9 mouse cellular contexts compared by ENCODE assay signal in the genomic region with DNA sequence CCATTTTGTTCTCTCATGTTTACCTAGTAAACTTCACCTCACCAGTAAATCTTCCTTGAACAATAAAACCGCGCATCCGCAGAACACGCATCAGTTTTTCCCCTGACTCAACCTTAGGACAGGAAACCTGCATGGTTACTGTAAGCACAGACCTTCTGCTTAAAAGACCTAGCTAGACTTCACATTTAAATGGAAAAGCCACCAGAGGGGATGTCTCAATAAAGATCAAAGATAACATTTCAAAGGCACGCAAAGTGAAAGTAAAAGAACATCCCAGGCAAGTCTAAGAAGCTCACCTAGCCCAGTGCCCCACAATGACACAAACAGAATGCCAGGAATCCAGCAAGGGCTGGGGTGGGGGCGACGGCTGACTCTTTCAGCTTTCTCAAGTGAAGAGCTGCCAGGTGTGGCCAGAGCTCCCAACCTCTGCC. TPM values are rescaled to one million over a fixed set of nuclear protein-coding genes. Genes with fewer than 3 reads are reported as not detected.
DNase-seq lines count a peak whose midpoint lies in the region; ATAC-seq and TF ChIP-seq lines count a peak whose summit lies in the region.
"Had no signal": no experiment of that assay in that cellular context is flagged by ENCODE, and none has a peak within 500 bp of the region (broad histone marks: within the 10 kb centered on the region; RNA-seq: fewer than 3 reads in every experiment).

No protein-coding gene starts in this region.

- intact Hi-C loops in heart, postnatal 25 days (cut with DNase I): loop anchor here (5.0 kb wide), 2 partner anchors 34 to 36 kb away; no protein-coding TSS in a partner anchor

- no peaks in the 10 kb centered on the region for H3K9me3 ChIP-seq in hindbrain, postnatal 0 days (ENCODE audit: low read length)

- no peaks in the 10 kb centered on the region for H3K36me3 ChIP-seq in hindbrain, postnatal 0 days (ENCODE audit: insufficient read depth, low read length)

- no peak for ATAC-seq in hindbrain, postnatal 0 days
- ATAC-seq: Patski had no signal

- H3K4me3 ChIP-seq in bone marrow, adult 2 months (replicated peaks; ENCODE audit: control insufficient read depth, low read depth, low read length): peak overlapping the region; percentile 35
- peak overlapping the region; percentile 25; the same call in 1 of the 2 replicates for H3K4me3 ChIP-seq in hindbrain, postnatal 0 days (ENCODE audit: low read length)

- WGBS in bone marrow, adult 2 months: 4% methylated on average over 7 of the region's 7 CpGs
- WGBS in hindbrain, postnatal 0 days: 61% methylated on average over 7 of the region's 7 CpGs

- H3K4me2 ChIP-seq in hindbrain, postnatal 0 days (ENCODE audit: low read depth, low read length): peak overlapping the region; percentile 55

- TF ChIP-seq CTCF in bone marrow, adult 2 months (IDR thresholded peaks at IDR 0.05; ENCODE audit: control insufficient read depth, insufficient read depth, low read length): no peak
- no peak for TF ChIP-seq CTCF in hindbrain, postnatal 0 days (IDR thresholded peaks at IDR 0.05; ENCODE audit: low read depth)

- H3K27me3 ChIP-seq in hindbrain, postnatal 0 days (ENCODE audit: insufficient read depth, low read length): no peaks in the 10 kb centered on the region
- H3K27me3 ChIP-seq: Patski had no signal

- peak; percentile 28 for DNase-seq in heart, adult 9 months (ENCODE audit: low spot score in 2 of 2)
- no peak for DNase-seq in heart, postnatal 25 days (ENCODE audit: low spot score)
- no peak for DNase-seq in hindbrain, postnatal 0 days (ENCODE audit: low spot score)
- DNase-seq in lung, postnatal 25 days (ENCODE audit: low spot score): peak; percentile 20
- no peak for DNase-seq in ovary, postnatal 36 days (ENCODE audit: low spot score)
- DNase-seq in cerebellum, postnatal 10 days: no peak
- DNase-seq in gastrocnemius, postnatal 25 days: no peak

- no peak for TF ChIP-seq POLR2A in bone marrow, adult 2 months (IDR thresholded peaks at IDR 0.05; ENCODE audit: borderline replicate concordance, control insufficient read depth, low read depth, low read length)

- H3K27ac ChIP-seq in bone marrow, adult 2 months (ENCODE audit: control insufficient read depth, insufficient read depth, low read depth, low read length, poor library complexity): no peak overlapping the region
- H3K27ac ChIP-seq in hindbrain, postnatal 0 days: no peak overlapping the region; the same call in 1 of the 2 replicates

- no peaks in the 10 kb centered on the region for H3K4me1 ChIP-seq in bone marrow, adult 2 months (ENCODE audit: control insufficient read depth, insufficient read depth, low read length)
- H3K4me1 ChIP-seq in hindbrain, postnatal 0 days (ENCODE audit: insufficient read depth, low read length): no peaks in the 10 kb centered on the region; the same call in 1 of the 2 replicates

- H3K9ac ChIP-seq in hindbrain, postnatal 0 days (replicated peaks; ENCODE audit: low read length): no peak overlapping the region

RNA-seq across cellular contexts. Expression of a gene that starts 58.4 kb away (rescaled TPM):
- total RNA-seq in heart, postnatal 25 days (2021): 10 to 100 TPM; 62.9 to 66.5 TPM
- polyA plus RNA-seq in bone marrow, adult 2 months (2011; ENCODE audit: insufficient read depth, insufficient read length, low replicate concordance, missing spikeins): 1.5 TPM in 1 of 2 replicates, not detected in the other
- 0.21 TPM in 1 of 2 replicates, not detected in the other for total RNA-seq in hindbrain, postnatal 0 days (2014; rRNA removed)
- not detected in 2 replicates for polyA plus RNA-seq in hindbrain, postnatal 0 days (2015; fragmentation: Nextera tagmentation; extraction: Ambion mirVana)
- total RNA-seq in gastrocnemius, postnatal 25 days (2021): 100 to 1,000 TPM; 143 to 148 TPM
- polyA plus RNA-seq: Patski had no signal

Comparison
In these comparisons a context has a peak if more than half of its experiments do, and no peak if none do; other contexts are left out.
1. DNase-seq: peak in heart, adult 9 months (2 of 2) and lung, postnatal 25 days (single experiment); none in heart, postnatal 25 days (single experiment), hindbrain, postnatal 0 days (single experiment), ovary, postnatal 36 days (single experiment), cerebellum, postnatal 10 days (0 of 2) and gastrocnemius, postnatal 25 days (single experiment).
2. RNA of a gene that starts 58.4 kb away (total RNA-seq): 143 to 148 TPM in gastrocnemius, postnatal 25 days and 62.9 to 66.5 TPM in heart, postnatal 25 days; 0.21 TPM in hindbrain, postnatal 0 days; every median in the first group is over 10 times any median in the second.